Mouse (Mus musculus) hindbrain, embryonic 11.5 days (tissue): ENCODE results near the gene Gm48552. TPM values are rescaled to one million over a fixed set of nuclear protein-coding genes. Genes with fewer than 3 reads are reported as not detected.
A peak's percentile ranks its signal among the peaks of the same experiment; 100 is the strongest.

ENCODE experiments used
- ATAC-seq: fragments of 200-750 bp; cut with Nextera tagmentation; 2 replicates; pipeline ENCODE4 v1.8.0; 2017; ENCODE audit warnings: mild to moderate bottlenecking, moderate TSS enrichment, moderate library complexity; ENCODE audit not compliant: low FRiP score
- DNase-seq: peaks from one replicate; pipeline ENCODE4 v3.0.0-alpha.2; 2015; ENCODE audit warnings: low spot score
- H3K27ac ChIP-seq: fragments of 300-500 bp; sonication (generic); 2 replicates; pipeline ENCODE4 v1.5.1; 2014; ENCODE audit warnings: mild to moderate bottlenecking, low read depth, low read length
- H3K27me3 ChIP-seq: fragments of 300-500 bp; sonication (generic); 2 replicates; pipeline ENCODE4 v1.6.1; 2014; ENCODE audit warnings: mild to moderate bottlenecking, low read length, moderate library complexity, mixed read lengths; ENCODE audit not compliant: control insufficient read depth, insufficient read depth
- H3K36me3 ChIP-seq: fragments of 300-500 bp; sonication (generic); 2 replicates; pipeline ENCODE4 v1.6.1; 2014; ENCODE audit warnings: mild to moderate bottlenecking, low read length, moderate library complexity, mixed read lengths; ENCODE audit not compliant: control insufficient read depth, insufficient read depth
- H3K4me1 ChIP-seq: fragments of 300-500 bp; sonication (generic); replicated peaks from 2 replicates; pipeline ENCODE4 v1.6.1; 2014; ENCODE audit warnings: low read length, mixed read lengths; ENCODE audit not compliant: control insufficient read depth, insufficient read depth
- H3K4me2 ChIP-seq: fragments of 300-500 bp; sonication (generic); replicated peaks from 2 replicates; pipeline ENCODE4 v1.6.1; 2014; ENCODE audit warnings: mild to moderate bottlenecking, low read depth, low read length
- H3K4me3 ChIP-seq: fragments of 300-500 bp; sonication (generic); 2 replicates; pipeline ENCODE4 v1.5.1; 2014; ENCODE audit warnings: low read depth, low read length
- H3K9ac ChIP-seq: fragments of 300-500 bp; sonication (generic); 2 replicates; pipeline ENCODE4 v1.6.1; 2014; ENCODE audit warnings: low read depth, low read length
- H3K9me3 ChIP-seq: fragments of 300-500 bp; sonication (generic); 2 replicates; pipeline ENCODE4 v1.6.1; 2016; ENCODE audit warnings: low read length; ENCODE audit not compliant: control insufficient read depth
- WGBS: fragments of 180-500 bp; shearing (Covaris S2); extraction: QIAGEN DNeasy Blood & Tissue Kit; methylation state at CpG from one replicate; pipeline ENCODE4 v1.1.7; 2014; 5-methylcytosine and 5-hydroxymethylcytosine counted together
- polyA plus RNA-seq: library from polyadenylated mRNA; unstranded; fragments of >200 nt; fragmentation: Nextera tagmentation; extraction: Ambion mirVana; gene quantifications from 2 replicates; pipeline ENCODE4 v1.2.1, GENCODE M21; 2014

Gm48552 gene
- polyA plus RNA-seq, 1 experiment from 2014 or later: 0.49 TPM

GRCm38 (mm10) chr10:81410350-81410749 is 21.5 kb downstream of the Gm48552 start:
- H3K9ac ChIP-seq: no peak overlapping the region
- no peak for DNase-seq
- WGBS: 60% methylated on average over 4 of the region's 4 CpGs
- no peak for ATAC-seq
- H3K27me3 ChIP-seq: peaks cover 20% of the 10 kb centered on the region
- H3K27ac ChIP-seq: peak overlapping the region; percentile 53; the same call in 1 of the 2 replicates
- H3K4me2 ChIP-seq: no peak overlapping the region
- H3K4me3 ChIP-seq: no peak overlapping the region
- no peaks in the 10 kb centered on the region for H3K9me3 ChIP-seq
- no peaks in the 10 kb centered on the region for H3K36me3 ChIP-seq
- peaks cover 30% of the 10 kb centered on the region for H3K4me1 ChIP-seq

- H3K9me3 ChIP-seq: no peaks in the 10 kb centered on the region
- H3K27ac ChIP-seq: peak overlapping the region; percentile 58; the same call in 1 of the 2 replicates
- H3K36me3 ChIP-seq: no peaks in the 10 kb centered on the region
- H3K4me1 ChIP-seq: peaks cover 30% of the 10 kb centered on the region
- DNase-seq: no peak
- 82% methylated on average over 9 of the region's 9 CpGs for WGBS
- no peak overlapping the region for H3K4me3 ChIP-seq
- ATAC-seq: no peak
- H3K4me2 ChIP-seq: no peak overlapping the region
- peaks cover 20% of the 10 kb centered on the region for H3K27me3 ChIP-seq
- H3K9ac ChIP-seq: no peak overlapping the region
Measured at GRCm38 (mm10) chr10:81410981-81411380, 22.2 kb downstream of the Gm48552 start.

GRCm38 (mm10) chr10:81411471-81412400 is 22.9 kb downstream of the Gm48552 start:
- peaks cover 16% of the 10 kb centered on the region for H3K27me3 ChIP-seq
- DNase-seq (no peak), ATAC-seq (no peak)
- no peak overlapping the region for H3K9ac ChIP-seq
- peak overlapping the region; percentile 58 for H3K27ac ChIP-seq
- WGBS: 77% methylated on average over 18 of the region's 18 CpGs
- no peaks in the 10 kb centered on the region for H3K9me3 ChIP-seq
- H3K4me2 ChIP-seq: no peak overlapping the region
- no peak overlapping the region for H3K4me3 ChIP-seq
- H3K36me3 ChIP-seq: no peaks in the 10 kb centered on the region
- H3K4me1 ChIP-seq: peaks cover 32% of the 10 kb centered on the region

GRCm38 (mm10) chr10:81412586-81413309 is 23.9 kb downstream of the Gm48552 start:
- 78% methylated on average over 16 of the region's 16 CpGs for WGBS
- no peak overlapping the region; the same call in 1 of the 2 replicates for H3K27ac ChIP-seq
- no peaks in the 10 kb centered on the region for H3K36me3 ChIP-seq
- DNase-seq: no peak
- peaks cover 31% of the 10 kb centered on the region for H3K4me1 ChIP-seq
- H3K27me3 ChIP-seq: peaks cover 8% of the 10 kb centered on the region
- H3K4me2 ChIP-seq: no peak overlapping the region
- no peaks in the 10 kb centered on the region for H3K9me3 ChIP-seq
- no peak overlapping the region for H3K4me3 ChIP-seq
- ATAC-seq: no peak
- no peak overlapping the region for H3K9ac ChIP-seq

GRCm38 (mm10) chr10:81413310-81414261 is 24.8 kb downstream of the Gm48552 start:
- Histone ChIP-seq H3K4me2 (peak overlapping the region; percentile 37), H3K36me3 (no peaks in the 10 kb centered on the region), H3K27ac (no peak overlapping the region), H3K9me3 (no peaks in the 10 kb centered on the region), H3K4me3 (no peak overlapping the region), H3K9ac (no peak overlapping the region; the same call in 1 of the 2 replicates), H3K4me1 (peaks cover 27% of the 10 kb centered on the region), H3K27me3 (peaks cover under 1% of the 10 kb centered on the region; the same call in 1 of the 2 replicates)
- 26% methylated on average over 26 of the region's 26 CpGs for WGBS
- ATAC-seq (no peak), DNase-seq (peak; percentile 73)

GRCm38 (mm10) chr10:81414682-81415081 is 25.9 kb downstream of the Gm48552 start:
- Histone ChIP-seq H3K9me3 (no peaks in the 10 kb centered on the region), H3K36me3 (no peaks in the 10 kb centered on the region), H3K4me1 (peaks cover 23% of the 10 kb centered on the region), H3K9ac (no peak overlapping the region), H3K4me3 (no peak overlapping the region), H3K27me3 (no peaks in the 10 kb centered on the region; the same call in 1 of the 2 replicates), H3K4me2 (no peak overlapping the region), H3K27ac (0 out of 2 replicates have a peak overlapping the region, but pooled peaks have one; percentile 39)
- DNase-seq (peak; percentile 66), ATAC-seq (0 out of 2 replicates have a peak, but pooled peaks have one; percentile 6)

GRCm38 (mm10) chr10:81415146-81415545 is 26.3 kb downstream of the Gm48552 start:
- WGBS: 76% methylated on average over 5 of the region's 5 CpGs
- no peak overlapping the region for H3K27ac ChIP-seq
- ATAC-seq (no peak), DNase-seq (no peak)
- H3K9me3 ChIP-seq: no peaks in the 10 kb centered on the region
- H3K4me1 ChIP-seq: peaks cover 23% of the 10 kb centered on the region
- no peak overlapping the region for H3K4me3 ChIP-seq
- no peaks in the 10 kb centered on the region; the same call in 1 of the 2 replicates for H3K27me3 ChIP-seq
- H3K4me2 ChIP-seq: no peak overlapping the region
- no peak overlapping the region for H3K9ac ChIP-seq
- no peaks in the 10 kb centered on the region for H3K36me3 ChIP-seq
